Mouse (Mus musculus) G1E (cell line): ENCODE results near the gene Dnah2.

Experiments used
- CTCF ChIP-seq: IDR thresholded peaks from 2 replicates; pipeline ENCODE4 v1.5.1; 2012; ENCODE audit warnings: low read depth, low read length, inconsistent platforms, mixed read lengths
- GATA1 ChIP-seq: IDR thresholded peaks from 2 replicates; pipeline ENCODE4 v1.6.1; 2012; ENCODE audit warnings: borderline replicate concordance, low read length, inconsistent platforms, mixed read lengths
- TAL1 ChIP-seq: conservative IDR thresholded peaks from 2 replicates; pipeline ENCODE4 v1.6.1; 2012; ENCODE audit warnings: low read depth, low read length, inconsistent platforms, mixed read lengths

DNA sequence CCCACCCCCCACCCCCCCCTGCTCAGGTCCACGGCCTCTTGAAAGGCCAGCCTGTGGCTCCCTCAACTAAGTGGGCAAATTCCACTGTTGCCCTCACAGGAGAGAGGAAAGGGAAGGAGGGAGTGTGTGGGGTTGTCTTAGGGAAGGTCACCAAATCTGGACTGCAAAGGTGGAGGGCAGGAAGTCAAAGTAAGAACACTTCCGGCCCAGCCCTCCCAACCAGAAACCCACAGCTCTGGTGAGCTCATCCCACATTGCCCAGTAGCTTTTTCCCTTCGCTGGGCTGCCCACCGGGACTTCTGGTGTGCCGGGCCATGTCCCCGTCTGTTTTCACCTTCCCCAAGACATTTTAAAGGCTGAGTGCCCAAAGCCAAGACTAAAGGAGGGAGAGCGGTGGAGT, 57.2 kb downstream of the Dnah2 start:
- TF ChIP-seq GATA1 (no peak), CTCF (no peak), TAL1 (no peak)
